Mouse (Mus musculus): ENCODE results near the gene Tubal3. TPM values are rescaled to one million over a fixed set of nuclear protein-coding genes. Genes with fewer than 3 reads are reported as not detected.

Gene Tubal3
- polyA plus RNA-seq, 1 experiment from 2014 or later = not detected

DNA sequence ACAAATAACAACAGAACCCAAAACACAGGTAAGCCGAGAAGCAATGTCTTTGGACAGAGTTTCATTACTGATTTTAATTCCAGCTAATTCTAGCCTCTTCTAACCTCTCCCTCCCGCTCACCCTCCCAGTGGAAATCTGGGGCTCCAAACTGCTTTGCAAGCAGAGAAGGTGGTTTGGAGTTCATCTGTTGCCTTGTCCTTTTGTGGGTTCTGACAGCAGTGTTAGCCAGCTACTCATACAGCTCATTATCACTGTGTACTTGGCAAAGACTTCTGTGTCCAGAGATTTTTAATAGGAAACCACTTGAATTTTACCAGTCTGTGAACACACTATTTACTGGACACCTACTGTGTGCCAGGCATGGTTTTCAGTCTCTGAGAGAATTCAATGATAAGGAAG is 27.2 kb downstream of the Tubal3 start, which contains the start of gene Ucn3:
Gene Ucn3, minus strand, starts transcription at position 101 of the 400 bp plus-strand sequence.
- ATAC-seq (replicated peaks; ENCODE audit: low FRiP score) (no peak), DNase-seq (ENCODE audit: low spot score) (no peak)
- no peaks in the 10 kb centered on the region for H3K27me3 ChIP-seq (replicated peaks; ENCODE audit: control insufficient read depth, insufficient read depth, low read length)
- H3K9ac ChIP-seq (ENCODE audit: low read depth, low read length) = no peak within 1 kb of the TSS
- H3K4me1 ChIP-seq (replicated peaks; ENCODE audit: control insufficient read depth, insufficient read depth, low read length) = no peaks in the 10 kb centered on the region
- no peak within 1 kb of the TSS for H3K27ac ChIP-seq (ENCODE audit: low read depth, low read length)
- no peaks in the 10 kb centered on the region for H3K9me3 ChIP-seq (ENCODE audit: control insufficient read depth, low read length)
- H3K4me3 ChIP-seq (ENCODE audit: low read depth, low read length) = no peak within 1 kb of the TSS
- no peak within 1 kb of the TSS for H3K4me2 ChIP-seq
- H3K36me3 ChIP-seq (ENCODE audit: control insufficient read depth, insufficient read depth, low read length) = no peaks in the 10 kb centered on the region
- WGBS = 71% methylated on average over 2 of the region's 2 CpGs

- Histone ChIP-seq H3K4me1 (replicated peaks; ENCODE audit: control insufficient read depth, insufficient read depth, low read length) (no peaks in the 10 kb centered on the region), H3K4me2 (no peak overlapping the region), H3K27ac (ENCODE audit: low read depth, low read length) (no peak overlapping the region), H3K36me3 (ENCODE audit: control insufficient read depth, insufficient read depth, low read length) (no peaks in the 10 kb centered on the region), H3K4me3 (ENCODE audit: low read depth, low read length) (no peak overlapping the region), H3K27me3 (replicated peaks; ENCODE audit: control insufficient read depth, insufficient read depth, low read length) (no peaks in the 10 kb centered on the region), H3K9ac (ENCODE audit: low read depth, low read length) (no peak overlapping the region), H3K9me3 (ENCODE audit: control insufficient read depth, low read length) (no peaks in the 10 kb centered on the region)
- DNase-seq (ENCODE audit: low spot score) (no peak), ATAC-seq (replicated peaks; ENCODE audit: low FRiP score) (no peak)
- WGBS = 84% methylated on average over 4 of the region's 4 CpGs
Measured at GRCm38 (mm10) chr13:3947267-3947666, 29.2 kb downstream of the Tubal3 start.

- ATAC-seq (replicated peaks; ENCODE audit: low FRiP score) = no peak
- Histone ChIP-seq H3K36me3 (ENCODE audit: control insufficient read depth, insufficient read depth, low read length) (no peaks in the 10 kb centered on the region), H3K4me2 (no peak overlapping the region), H3K27ac (ENCODE audit: low read depth, low read length) (no peak overlapping the region), H3K9ac (ENCODE audit: low read depth, low read length) (no peak overlapping the region), H3K4me1 (replicated peaks; ENCODE audit: control insufficient read depth, insufficient read depth, low read length) (no peaks in the 10 kb centered on the region), H3K27me3 (replicated peaks; ENCODE audit: control insufficient read depth, insufficient read depth, low read length) (no peaks in the 10 kb centered on the region), H3K9me3 (ENCODE audit: control insufficient read depth, low read length) (no peaks in the 10 kb centered on the region), H3K4me3 (ENCODE audit: low read depth, low read length) (no peak overlapping the region)
- WGBS = 85% methylated on average over 4 of the region's 4 CpGs
- DNase-seq (ENCODE audit: low spot score) = no peak
Measured at GRCm38 (mm10) chr13:3949477-3949876, 31.4 kb downstream of the Tubal3 start.

- no peak for DNase-seq (ENCODE audit: low spot score)
- no peak for ATAC-seq (replicated peaks; ENCODE audit: low FRiP score)
- H3K27ac ChIP-seq (ENCODE audit: low read depth, low read length) = no peak overlapping the region
- H3K9ac ChIP-seq (ENCODE audit: low read depth, low read length) = no peak overlapping the region
- H3K9me3 ChIP-seq (ENCODE audit: control insufficient read depth, low read length) = no peaks in the 10 kb centered on the region
- H3K27me3 ChIP-seq (replicated peaks; ENCODE audit: control insufficient read depth, insufficient read depth, low read length) = no peaks in the 10 kb centered on the region
- WGBS = 72% methylated on average over 6 of the region's 6 CpGs
- H3K36me3 ChIP-seq (ENCODE audit: control insufficient read depth, insufficient read depth, low read length) = no peaks in the 10 kb centered on the region
- H3K4me2 ChIP-seq = no peak overlapping the region
- H3K4me3 ChIP-seq (ENCODE audit: low read depth, low read length) = no peak overlapping the region
- no peaks in the 10 kb centered on the region for H3K4me1 ChIP-seq (replicated peaks; ENCODE audit: control insufficient read depth, insufficient read depth, low read length)
Measured at GRCm38 (mm10) chr13:3951198-3951914, 33.3 kb downstream of the Tubal3 start.

- Histone ChIP-seq H3K27ac (ENCODE audit: low read depth, low read length) (no peak overlapping the region), H3K27me3 (replicated peaks; ENCODE audit: control insufficient read depth, insufficient read depth, low read length) (no peaks in the 10 kb centered on the region), H3K9ac (ENCODE audit: low read depth, low read length) (no peak overlapping the region), H3K4me3 (ENCODE audit: low read depth, low read length) (no peak overlapping the region), H3K9me3 (ENCODE audit: control insufficient read depth, low read length) (no peaks in the 10 kb centered on the region), H3K4me2 (no peak overlapping the region), H3K36me3 (ENCODE audit: control insufficient read depth, insufficient read depth, low read length) (no peaks in the 10 kb centered on the region), H3K4me1 (replicated peaks; ENCODE audit: control insufficient read depth, insufficient read depth, low read length) (no peaks in the 10 kb centered on the region)
- DNase-seq (ENCODE audit: low spot score) = no peak
- 72% methylated on average over 4 of the region's 4 CpGs for WGBS
- no peak for ATAC-seq (replicated peaks; ENCODE audit: low FRiP score)
Measured at GRCm38 (mm10) chr13:3968849-3969248, 50.8 kb downstream of the Tubal3 start.

Small RNA genes within 50 kb of the gene (microRNA-seq; reads per million reads assigned to microRNA genes)
- not detected for gene Gm22460 (ENCODE audit: borderline number of aligned reads)

Other genes with a start within 250 kb of the Tubal3 start
- gene Calml3, start 114.0 kb upstream of the Tubal3 start, polyA plus RNA-seq (2014; fragmentation: Nextera tagmentation; extraction: Ambion mirVana) = 0.19 TPM in 1 of 2 replicates, not detected in the other
- gene Calm4, start 80.5 kb upstream of the Tubal3 start, polyA plus RNA-seq (2014; fragmentation: Nextera tagmentation; extraction: Ambion mirVana) = not detected in 2 replicates
- gene Calm5, start 64.1 kb upstream of the Tubal3 start, polyA plus RNA-seq (2014; fragmentation: Nextera tagmentation; extraction: Ambion mirVana) = not detected in 2 replicates
- 95.0 and 103 TPM in 2 replicates for gene Net1, start 54 bp upstream of the Tubal3 start, polyA plus RNA-seq (2014; fragmentation: Nextera tagmentation; extraction: Ambion mirVana)
- not detected in 2 replicates for gene Ucn3, start 27.1 kb downstream of the Tubal3 start, polyA plus RNA-seq (2014; fragmentation: Nextera tagmentation; extraction: Ambion mirVana)
- 0.51 and 0.58 TPM in 2 replicates for gene Akr1c14, start 130.7 kb downstream of the Tubal3 start, polyA plus RNA-seq (2014; fragmentation: Nextera tagmentation; extraction: Ambion mirVana)
- gene Akr1c18, start 232.4 kb downstream of the Tubal3 start, polyA plus RNA-seq (2014; fragmentation: Nextera tagmentation; extraction: Ambion mirVana) = 0.39 and 0.47 TPM in 2 replicates

All from liver, embryonic 11.5 days (tissue).